Mouse (Mus musculus) brain, adult 2 months (tissue): ENCODE measurements around the gene Rad51d.

Experiments used
- DNase-seq: peaks from one replicate; pipeline ENCODE4 v3.0.0; 2011; ENCODE audit warnings: low read depth, low spot score

Gene Rad51d

GRCm38 (mm10) chr11:82891936-82892335 lies 1.5 kb upstream of the Rad51d start, which contains the start of gene Fndc8:
Fndc8 (plus strand) TSS chr11:82892124.
- no peak for DNase-seq

- peak; percentile 46 for DNase-seq
Measured at GRCm38 (mm10) chr11:82889524-82890341, 681 bp downstream of the Rad51d start.

- DNase-seq, result peak; percentile 29
Measured at GRCm38 (mm10) chr11:82888491-82888946, 1.9 kb downstream of the Rad51d start.

- DNase-seq, result no peak
Measured at GRCm38 (mm10) chr11:82886559-82886958, 3.9 kb downstream of the Rad51d start.

- peak; percentile 29 for DNase-seq
Measured at GRCm38 (mm10) chr11:82883180-82883579, 7.2 kb downstream of the Rad51d start.

GRCm38 (mm10) chr11:82877726-82878344 lies 12.6 kb downstream of the Rad51d start:
- DNase-seq, result no peak

- no peak for DNase-seq
Measured at GRCm38 (mm10) chr11:82875631-82876030, 14.8 kb downstream of the Rad51d start.

- no peak for DNase-seq
Measured at GRCm38 (mm10) chr11:82874924-82875323, 15.5 kb downstream of the Rad51d start.

GRCm38 (mm10) chr11:82871031-82871446 lies 19.4 kb downstream of the Rad51d start, which contains the start of gene Rffl:
Rffl (minus strand) TSS chr11:82871210.
- DNase-seq, result peak; percentile 96

- DNase-seq, result peak; percentile 67
Measured at GRCm38 (mm10) chr11:82870173-82871030, 20.0 kb downstream of the Rad51d start.

GRCm38 (mm10) chr11:82869506-82870172 lies 20.8 kb downstream of the Rad51d start:
- no peak for DNase-seq

- no peak for DNase-seq
Measured at GRCm38 (mm10) chr11:82867956-82868355, 22.5 kb downstream of the Rad51d start.

GRCm38 (mm10) chr11:82866850-82867564 lies 23.4 kb downstream of the Rad51d start:
- DNase-seq, result no peak

GRCm38 (mm10) chr11:82865957-82866356 lies 24.5 kb downstream of the Rad51d start:
- DNase-seq, result no peak

GRCm38 (mm10) chr11:82863488-82863931 lies 26.9 kb downstream of the Rad51d start:
- DNase-seq, result peak; percentile 43

GRCm38 (mm10) chr11:82863059-82863458 lies 27.4 kb downstream of the Rad51d start:
- DNase-seq, result no peak

GRCm38 (mm10) chr11:82862638-82863037 lies 27.8 kb downstream of the Rad51d start:
- no peak for DNase-seq

GRCm38 (mm10) chr11:82861558-82861957 lies 28.9 kb downstream of the Rad51d start:
- no peak for DNase-seq

GRCm38 (mm10) chr11:82860759-82861158 lies 29.7 kb downstream of the Rad51d start:
- no peak for DNase-seq

GRCm38 (mm10) chr11:82857307-82857848 lies 33.0 kb downstream of the Rad51d start:
- peak; percentile 87 for DNase-seq
